Mouse (Mus musculus): ENCODE results near the gene Sesn1.

- TF ChIP-seq POLR2A (IDR thresholded peaks at IDR 0.05; ENCODE audit: insufficient read depth, low read depth, low read length) = no peak
- TF ChIP-seq CTCF (IDR thresholded peaks at IDR 0.05; ENCODE audit: insufficient read depth, low read depth, low read length) = no peak
Observed at GRCm38 (mm10) chr10:41816516-41816915, 6.8 kb downstream of the Sesn1 start.
